Mouse (Mus musculus): ENCODE results near the gene Glud1. TPM values are rescaled to one million over a fixed set of nuclear protein-coding genes. Genes with fewer than 3 reads are reported as not detected.
A peak's percentile ranks its signal among the peaks of the same experiment; 100 is the strongest.
"Not testable (repeated sequence)": the region's sequence is repeated elsewhere in the genome, so short reads cannot be mapped to it uniquely, and the experiment has no call there.

Glud1 gene
- polyA plus RNA-seq, 1 experiment from 2014 or later, result 73.6 TPM

- Histone ChIP-seq H3K36me3 (ENCODE audit: control insufficient read depth, insufficient read depth, low read length) (no peaks in the 10 kb centered on the region), H3K9me3 (ENCODE audit: control insufficient read depth, low read length) (no peaks in the 10 kb centered on the region), H3K4me3 (ENCODE audit: low read length) (no peak overlapping the region; the same call in 1 of the 2 replicates), H3K4me2 (ENCODE audit: low read depth, low read length) (no peak overlapping the region), H3K9ac (ENCODE audit: low read depth, low read length) (no peak overlapping the region), H3K4me1 (ENCODE audit: control insufficient read depth, insufficient read depth, low read length) (peaks cover 15% of the 10 kb centered on the region), H3K27me3 (replicated peaks; ENCODE audit: control insufficient read depth, insufficient read depth, low read length) (no peaks in the 10 kb centered on the region), H3K27ac (ENCODE audit: low read length) (no peak overlapping the region)
- ATAC-seq, result no peak
- 72% methylated on average over 4 of the region's 4 CpGs for WGBS
Observed at GRCm38 (mm10) chr14:34309266-34309665, 1.3 kb upstream of the Glud1 start.

DNA sequence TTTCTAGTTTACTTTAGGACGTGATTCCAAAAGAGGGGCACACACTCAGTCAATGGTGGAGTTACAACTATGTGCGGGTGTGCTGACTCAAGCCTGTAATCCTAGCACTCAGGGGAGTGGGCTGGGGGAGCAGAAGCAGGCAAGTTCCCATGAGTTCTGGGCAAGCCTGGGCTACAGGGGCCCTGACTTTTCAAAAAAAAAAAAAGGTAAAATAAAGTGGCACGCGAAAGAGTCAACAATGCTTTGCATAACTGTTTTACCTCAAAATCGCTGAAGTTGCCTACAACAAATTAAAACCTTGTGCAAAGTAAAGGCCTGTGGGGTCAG lies 657 bp upstream of the Glud1 start:
- Histone ChIP-seq H3K9ac (ENCODE audit: low read depth, low read length) (peak overlapping the region; percentile 75), H3K4me1 (ENCODE audit: control insufficient read depth, insufficient read depth, low read length) (peaks cover 17% of the 10 kb centered on the region), H3K4me2 (ENCODE audit: low read depth, low read length) (peak overlapping the region; percentile 48), H3K4me3 (ENCODE audit: low read length) (peak overlapping the region; percentile 98), H3K27me3 (replicated peaks; ENCODE audit: control insufficient read depth, insufficient read depth, low read length) (no peaks in the 10 kb centered on the region), H3K36me3 (ENCODE audit: control insufficient read depth, insufficient read depth, low read length) (no peaks in the 10 kb centered on the region), H3K27ac (ENCODE audit: low read length) (peak overlapping the region; percentile 91), H3K9me3 (ENCODE audit: control insufficient read depth, low read length) (no peaks in the 10 kb centered on the region)
- 8% methylated on average over 5 of the region's 5 CpGs for WGBS
- no peak for ATAC-seq

DNA sequence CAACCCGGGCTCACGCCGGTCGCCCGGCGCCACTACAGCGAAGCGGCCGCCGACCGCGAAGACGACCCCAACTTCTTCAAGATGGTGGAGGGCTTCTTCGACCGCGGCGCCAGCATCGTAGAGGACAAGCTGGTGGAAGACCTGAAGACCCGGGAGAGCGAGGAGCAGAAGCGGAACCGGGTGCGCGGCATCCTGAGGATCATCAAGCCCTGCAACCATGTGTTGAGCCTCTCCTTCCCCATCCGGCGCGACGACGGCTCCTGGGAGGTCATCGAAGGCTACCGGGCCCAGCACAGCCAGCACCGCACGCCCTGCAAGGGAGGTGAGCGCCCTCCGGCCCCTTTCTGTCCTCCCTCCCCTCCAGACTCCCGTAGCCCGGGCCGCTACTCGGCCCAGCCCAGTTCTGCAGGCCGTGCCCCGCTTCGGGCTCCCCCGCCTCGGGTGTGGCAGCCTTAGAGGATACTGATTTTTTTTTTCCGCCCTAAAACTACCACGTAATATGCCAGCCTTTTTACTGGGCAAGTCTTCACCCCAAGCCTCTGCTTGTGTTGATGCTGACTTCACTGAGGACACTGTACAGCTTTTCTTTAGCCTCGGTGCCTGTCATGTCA lies 599 bp downstream of the Glud1 start:
- no peaks in the 10 kb centered on the region for H3K27me3 ChIP-seq (replicated peaks; ENCODE audit: control insufficient read depth, insufficient read depth, low read length)
- peak overlapping the region; percentile 95 for H3K27ac ChIP-seq (ENCODE audit: low read length)
- WGBS, result under 1% methylated on average over 47 of the region's 47 CpGs
- peak; percentile 17 for ATAC-seq
- peak overlapping the region; percentile 95 for H3K9ac ChIP-seq (ENCODE audit: low read depth, low read length)
- peak overlapping the region; percentile 98 for H3K4me3 ChIP-seq (ENCODE audit: low read length)
- no peaks in the 10 kb centered on the region for H3K36me3 ChIP-seq (ENCODE audit: control insufficient read depth, insufficient read depth, low read length)
- peak overlapping the region; percentile 82 for H3K4me2 ChIP-seq (ENCODE audit: low read depth, low read length)
- H3K4me1 ChIP-seq (ENCODE audit: control insufficient read depth, insufficient read depth, low read length), result peaks cover 22% of the 10 kb centered on the region
- no peaks in the 10 kb centered on the region for H3K9me3 ChIP-seq (ENCODE audit: control insufficient read depth, low read length)

GRCm38 (mm10) chr14:34311691-34312090 lies 1.2 kb downstream of the Glud1 start:
- no peak for ATAC-seq
- Histone ChIP-seq H3K4me1 (ENCODE audit: control insufficient read depth, insufficient read depth, low read length) (peaks cover 22% of the 10 kb centered on the region), H3K9ac (ENCODE audit: low read depth, low read length) (peak overlapping the region; percentile 95), H3K4me2 (ENCODE audit: low read depth, low read length) (peak overlapping the region; percentile 82), H3K36me3 (ENCODE audit: control insufficient read depth, insufficient read depth, low read length) (no peaks in the 10 kb centered on the region), H3K9me3 (ENCODE audit: control insufficient read depth, low read length) (no peaks in the 10 kb centered on the region), H3K27ac (ENCODE audit: low read length) (peak overlapping the region; percentile 95), H3K27me3 (replicated peaks; ENCODE audit: control insufficient read depth, insufficient read depth, low read length) (no peaks in the 10 kb centered on the region), H3K4me3 (ENCODE audit: low read length) (peak overlapping the region; percentile 98)
- under 1% methylated on average over 4 of the region's 4 CpGs for WGBS

GRCm38 (mm10) chr14:34312339-34313048 lies 2.0 kb downstream of the Glud1 start:
- Histone ChIP-seq H3K36me3 (ENCODE audit: control insufficient read depth, insufficient read depth, low read length) (no peaks in the 10 kb centered on the region), H3K4me2 (ENCODE audit: low read depth, low read length) (peak overlapping the region; percentile 82), H3K9me3 (ENCODE audit: control insufficient read depth, low read length) (no peaks in the 10 kb centered on the region), H3K27ac (ENCODE audit: low read length) (peak overlapping the region; percentile 77), H3K4me1 (ENCODE audit: control insufficient read depth, insufficient read depth, low read length) (peaks cover 22% of the 10 kb centered on the region), H3K9ac (ENCODE audit: low read depth, low read length) (0 out of 2 replicates have a peak overlapping the region, but pooled peaks have one; percentile 32), H3K4me3 (ENCODE audit: low read length) (peak overlapping the region; percentile 98), H3K27me3 (replicated peaks; ENCODE audit: control insufficient read depth, insufficient read depth, low read length) (no peaks in the 10 kb centered on the region)
- 14% methylated on average over 5 of the region's 6 CpGs for WGBS
- no peak for ATAC-seq

- no peak overlapping the region for H3K27ac ChIP-seq (ENCODE audit: low read length)
- 58% methylated on average over 3 of the region's 3 CpGs for WGBS
- H3K9me3 ChIP-seq (ENCODE audit: control insufficient read depth, low read length), result no peaks in the 10 kb centered on the region
- no peak overlapping the region for H3K4me3 ChIP-seq (ENCODE audit: low read length)
- no peak for ATAC-seq
- H3K36me3 ChIP-seq (ENCODE audit: control insufficient read depth, insufficient read depth, low read length), result no peaks in the 10 kb centered on the region
- H3K9ac ChIP-seq (ENCODE audit: low read depth, low read length), result no peak overlapping the region
- peaks cover 22% of the 10 kb centered on the region for H3K4me1 ChIP-seq (ENCODE audit: control insufficient read depth, insufficient read depth, low read length)
- H3K4me2 ChIP-seq (ENCODE audit: low read depth, low read length), result 0 out of 2 replicates have a peak overlapping the region, but pooled peaks have one; percentile 82
- no peaks in the 10 kb centered on the region for H3K27me3 ChIP-seq (replicated peaks; ENCODE audit: control insufficient read depth, insufficient read depth, low read length)
Observed at GRCm38 (mm10) chr14:34313612-34314011, 3.1 kb downstream of the Glud1 start.

DNA sequence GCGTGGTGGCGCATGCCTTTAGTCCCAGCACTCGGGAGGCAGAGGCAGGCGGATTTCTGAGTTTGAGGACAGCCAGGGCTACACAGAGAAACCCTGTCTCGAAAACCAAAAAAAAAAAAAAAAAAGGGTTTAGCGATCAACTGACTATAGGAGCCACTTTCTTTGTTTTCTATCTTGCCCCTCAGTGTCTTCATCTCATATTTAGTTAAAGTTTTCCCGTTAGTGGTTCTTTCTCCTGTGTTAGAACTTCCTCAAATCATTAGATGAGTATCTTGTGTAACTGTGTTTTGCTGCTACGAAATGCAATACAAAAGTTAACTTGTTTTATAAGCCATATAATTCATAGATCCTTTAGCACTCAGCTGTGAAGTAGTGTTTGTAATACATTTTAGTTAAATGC lies 3.9 kb downstream of the Glud1 start:
- WGBS, result 81% methylated on average over 8 of the region's 8 CpGs
- H3K4me2 ChIP-seq (ENCODE audit: low read depth, low read length); H3K27ac ChIP-seq (ENCODE audit: low read length): not testable (repeated sequence)

GRCm38 (mm10) chr14:34314796-34315195 lies 4.3 kb downstream of the Glud1 start:
- H3K36me3 ChIP-seq (ENCODE audit: control insufficient read depth, insufficient read depth, low read length), result peaks cover 5% of the 10 kb centered on the region
- no peak overlapping the region for H3K27ac ChIP-seq (ENCODE audit: low read length)
- H3K27me3 ChIP-seq (replicated peaks; ENCODE audit: control insufficient read depth, insufficient read depth, low read length), result no peaks in the 10 kb centered on the region
- WGBS, result 47% methylated on average over 3 of the region's 3 CpGs
- peaks cover 17% of the 10 kb centered on the region for H3K4me1 ChIP-seq (ENCODE audit: control insufficient read depth, insufficient read depth, low read length)
- no peaks in the 10 kb centered on the region for H3K9me3 ChIP-seq (ENCODE audit: control insufficient read depth, low read length)
- no peak overlapping the region for H3K4me3 ChIP-seq (ENCODE audit: low read length)
- no peak overlapping the region for H3K9ac ChIP-seq (ENCODE audit: low read depth, low read length)
- ATAC-seq, result no peak
- H3K4me2 ChIP-seq (ENCODE audit: low read depth, low read length), result no peak overlapping the region

More for the DNA sequence above, 3.9 kb downstream of the Glud1 start:
- not testable (repeated sequence) for H3K4me3 ChIP-seq (ENCODE audit: low read length); H3K9me3 ChIP-seq (ENCODE audit: control insufficient read depth, low read length); ATAC-seq; H3K9ac ChIP-seq (ENCODE audit: low read depth, low read length); H3K36me3 ChIP-seq (ENCODE audit: control insufficient read depth, insufficient read depth, low read length); H3K27me3 ChIP-seq (replicated peaks; ENCODE audit: control insufficient read depth, insufficient read depth, low read length)
- H3K4me1 ChIP-seq (ENCODE audit: control insufficient read depth, insufficient read depth, low read length), result peaks cover 20% of the 10 kb centered on the region

DNA sequence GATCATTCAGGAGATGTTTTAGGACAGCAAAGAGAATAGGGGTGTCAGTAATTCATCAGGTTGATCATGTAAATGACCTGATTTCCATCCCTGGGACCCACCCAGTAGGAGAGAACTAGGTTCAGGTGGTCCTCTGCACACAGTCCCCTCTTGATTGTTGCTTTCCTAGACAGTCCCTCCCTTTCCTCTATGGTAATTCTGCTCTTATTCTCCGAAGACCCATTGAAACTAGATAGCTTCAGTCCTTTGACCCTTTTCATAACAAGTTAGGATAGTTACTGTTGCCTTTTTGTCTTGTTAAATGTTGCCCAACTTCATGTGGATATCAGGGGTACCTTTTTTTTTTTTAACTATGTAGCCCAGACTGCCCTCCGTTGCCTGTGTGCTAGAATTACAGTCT lies 5.8 kb downstream of the Glud1 start:
- no peaks in the 10 kb centered on the region for H3K27me3 ChIP-seq (replicated peaks; ENCODE audit: control insufficient read depth, insufficient read depth, low read length)
- H3K4me1 ChIP-seq (ENCODE audit: control insufficient read depth, insufficient read depth, low read length), result peaks cover 16% of the 10 kb centered on the region
- no peak overlapping the region for H3K4me3 ChIP-seq (ENCODE audit: low read length)
- WGBS, result 95% methylated on average over 2 of the region's 2 CpGs
- H3K27ac ChIP-seq (ENCODE audit: low read length), result no peak overlapping the region
- ATAC-seq, result no peak
- no peak overlapping the region for H3K4me2 ChIP-seq (ENCODE audit: low read depth, low read length)
- H3K36me3 ChIP-seq (ENCODE audit: control insufficient read depth, insufficient read depth, low read length), result peaks cover 9% of the 10 kb centered on the region
- H3K9me3 ChIP-seq (ENCODE audit: control insufficient read depth, low read length), result no peaks in the 10 kb centered on the region
- no peak overlapping the region for H3K9ac ChIP-seq (ENCODE audit: low read depth, low read length)

Data from intestine, embryonic 16.5 days (tissue).